Mouse (Mus musculus): ENCODE results near the gene A830031A19Rik.

GRCm38 (mm10) chr11:24060428-24060827 lies 14.4 kb downstream of the A830031A19Rik start:
- TF ChIP-seq ZC3H11A (IDR thresholded peaks at IDR 0.05; ENCODE audit: low read depth, low read length) (no peak), POLR2A (IDR thresholded peaks at IDR 0.05; ENCODE audit: control insufficient read depth in 1 of 2, insufficient read depth in 1 of 2, low read depth in 1 of 2, low read length in 2 of 2, poor library complexity in 1 of 2) (no peak), MAFK (IDR thresholded peaks at IDR 0.05; ENCODE audit: borderline replicate concordance, low read depth, low read length) (no peak), CTCF (IDR thresholded peaks at IDR 0.05 in 2 of 3, conservative IDR thresholded peaks at IDR 0.05 in 1 of 3; ENCODE audit: control insufficient read depth in 1 of 3, insufficient read depth in 1 of 3, low read depth in 2 of 3, low read length in 3 of 3, poor library complexity in 1 of 3, severe bottlenecking in 1 of 3) (no peak), GABPA (IDR thresholded peaks at IDR 0.05; ENCODE audit: low read depth, low read length) (no peak), TBP (IDR thresholded peaks at IDR 0.05; ENCODE audit: low read depth, low read length) (no peak), CHD2 (IDR thresholded peaks at IDR 0.05; ENCODE audit: low read length) (no peak), TCF12 (IDR thresholded peaks at IDR 0.05; ENCODE audit: low read depth, low read length) (no peak), E2F4 (IDR thresholded peaks at IDR 0.05; ENCODE audit: borderline replicate concordance, low read depth, low read length) (no peak), BHLHE40 (IDR thresholded peaks at IDR 0.05; ENCODE audit: borderline replicate concordance, low read depth, low read length) (no peak), EP300 (IDR thresholded peaks at IDR 0.05; ENCODE audit: low read depth in 1 of 2, low read length in 2 of 2) (no peak), MXI1 (IDR thresholded peaks at IDR 0.05; ENCODE audit: low read depth, low read length) (no peak), MYC (IDR thresholded peaks at IDR 0.05; ENCODE audit: low read depth, low read length) (no peak), USF1 (IDR thresholded peaks at IDR 0.05; ENCODE audit: low read depth, low read length) (no peak)

Data from MEL (cell line).